Mouse (Mus musculus) liver, embryonic 16.5 days (tissue): ENCODE measurements around the gene Cxcl13. TPM values are rescaled to one million over a fixed set of nuclear protein-coding genes. Genes with fewer than 3 reads are reported as not detected.
"Not testable (repeated sequence)": the region's sequence is repeated elsewhere in the genome, so short reads cannot be mapped to it uniquely, and the experiment has no call there.

Experiments
- ATAC-seq: fragments of 200-750 bp; cut with Nextera tagmentation; 2 replicates; pipeline ENCODE4 v1.8.0; 2017; ENCODE audit warnings: low read depth, mild to moderate bottlenecking, moderate number of reproducible peaks, moderate library complexity
- H3K27ac ChIP-seq: fragments of 300-500 bp; sonication (generic); 2 replicates; pipeline ENCODE4 v1.5.1; 2014; ENCODE audit warnings: mild to moderate bottlenecking, low read length
- H3K27me3 ChIP-seq: fragments of 300-500 bp; sonication (generic); 2 replicates; pipeline ENCODE4 v1.6.1; 2014; ENCODE audit warnings: low read depth, low read length, mixed read lengths; ENCODE audit not compliant: control insufficient read depth, insufficient read depth
- H3K36me3 ChIP-seq: fragments of 300-500 bp; sonication (generic); 2 replicates; pipeline ENCODE4 v1.6.1; 2014; ENCODE audit warnings: mild to moderate bottlenecking; ENCODE audit not compliant: control insufficient read depth, insufficient read depth
- H3K4me1 ChIP-seq: fragments of 300-500 bp; sonication (generic); 2 replicates; pipeline ENCODE4 v1.6.1; 2014; ENCODE audit warnings: low read depth, low read length, mixed read lengths; ENCODE audit not compliant: control insufficient read depth
- H3K4me2 ChIP-seq: fragments of 300-500 bp; sonication (generic); 2 replicates; pipeline ENCODE4 v1.6.1; 2014; ENCODE audit warnings: low read depth, low read length, mixed read lengths
- H3K4me3 ChIP-seq: fragments of 300-500 bp; sonication (generic); 2 replicates; pipeline ENCODE4 v1.5.1; 2014; ENCODE audit warnings: low read depth, mild to moderate bottlenecking, low read length
- H3K9ac ChIP-seq: fragments of 300-500 bp; sonication (generic); 2 replicates; pipeline ENCODE4 v1.6.1; 2014; ENCODE audit warnings: low read depth, low read length
- H3K9me3 ChIP-seq: fragments of 300-500 bp; sonication (generic); replicated peaks from 2 replicates; pipeline ENCODE4 v1.6.1; 2016; ENCODE audit warnings: low read length; ENCODE audit not compliant: control insufficient read depth
- WGBS: fragments of 180-500 bp; shearing (Covaris S2); extraction: QIAGEN DNeasy Blood & Tissue Kit; methylation state at CpG from one replicate; pipeline ENCODE4 v1.1.7; 2014; ENCODE audit not compliant: insufficient replicate concordance; 5-methylcytosine and 5-hydroxymethylcytosine counted together
- polyA plus RNA-seq: library from polyadenylated mRNA; unstranded; fragments of >200 nt; fragmentation: Nextera tagmentation; extraction: Ambion mirVana; gene quantifications from 2 replicates; pipeline ENCODE4 v1.2.1, GENCODE M21; 2015

Cxcl13 gene
- polyA plus RNA-seq, 1 experiment from 2014 or later, result 0.17 TPM

DNA sequence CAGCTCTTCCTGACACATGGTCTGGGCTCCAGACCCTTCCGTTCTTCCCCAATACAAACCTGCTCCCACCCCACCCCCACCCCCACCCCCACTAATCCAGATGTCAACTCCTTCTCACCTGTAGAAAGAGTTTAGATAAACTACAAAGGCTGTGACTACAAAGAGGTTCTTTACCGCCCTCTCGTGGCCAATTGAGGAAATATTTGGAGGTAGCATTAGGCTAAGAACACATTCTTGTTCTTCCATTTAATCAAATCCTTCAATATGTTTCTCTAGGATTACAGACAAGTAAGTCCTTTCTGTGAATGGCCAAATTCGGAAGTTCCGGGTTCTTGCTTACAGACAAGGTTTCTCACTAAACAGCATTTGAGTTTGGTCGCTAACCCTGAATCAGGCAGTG lies 14.1 kb downstream of the Cxcl13 start:
- no peaks in the 10 kb centered on the region for H3K36me3 ChIP-seq
- no peaks in the 10 kb centered on the region for H3K9me3 ChIP-seq
- H3K4me2 ChIP-seq, result no peak overlapping the region
- H3K4me1 ChIP-seq, result no peaks in the 10 kb centered on the region
- no peaks in the 10 kb centered on the region for H3K27me3 ChIP-seq
- WGBS, result 26% methylated on average over 6 of the region's 6 CpGs
- H3K9ac ChIP-seq, result no peak overlapping the region
- H3K4me3 ChIP-seq, result no peak overlapping the region
- ATAC-seq, result no peak
- no peak overlapping the region for H3K27ac ChIP-seq

DNA sequence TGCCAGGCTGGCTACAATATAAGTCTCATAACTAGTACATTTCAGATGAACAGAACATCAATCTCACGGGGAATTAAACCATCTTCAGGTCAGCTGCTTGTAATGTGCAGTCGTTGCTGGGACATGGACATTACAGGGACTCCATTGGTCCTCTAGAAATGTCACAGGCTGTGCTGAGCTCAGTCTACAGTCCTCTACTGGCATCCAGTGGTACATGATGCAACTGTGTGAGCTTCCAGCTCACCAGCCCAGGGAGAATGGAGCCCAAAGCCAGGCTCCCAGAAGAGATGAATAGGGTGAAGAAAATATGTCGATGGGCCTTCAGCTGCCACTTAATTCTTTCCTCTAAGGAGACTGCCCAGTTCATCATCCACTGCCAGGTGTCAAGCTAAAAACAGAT lies 15.5 kb downstream of the Cxcl13 start:
- 70% methylated on average over 3 of the region's 3 CpGs for WGBS
- H3K4me3 ChIP-seq, result no peak overlapping the region
- no peak overlapping the region for H3K27ac ChIP-seq
- no peaks in the 10 kb centered on the region for H3K36me3 ChIP-seq
- no peak for ATAC-seq
- no peak overlapping the region for H3K9ac ChIP-seq
- H3K4me2 ChIP-seq, result no peak overlapping the region
- no peaks in the 10 kb centered on the region for H3K9me3 ChIP-seq
- H3K4me1 ChIP-seq, result no peaks in the 10 kb centered on the region
- H3K27me3 ChIP-seq, result no peaks in the 10 kb centered on the region

- not testable (repeated sequence) for H3K9ac ChIP-seq, H3K36me3 ChIP-seq, H3K27ac ChIP-seq, H3K27me3 ChIP-seq, ATAC-seq, H3K4me3 ChIP-seq, H3K4me2 ChIP-seq, H3K4me1 ChIP-seq, H3K9me3 ChIP-seq
- WGBS, result 25% methylated on average over 34 of the region's 34 CpGs
These were observed 17.1 kb downstream of the Cxcl13 start for GRCm38 (mm10) chr5:95973806-95974205.

- H3K4me1 ChIP-seq, result no peaks in the 10 kb centered on the region
- no peak overlapping the region for H3K27ac ChIP-seq
- WGBS, result 58% methylated on average over 1 of the region's 1 CpGs
- no peak overlapping the region for H3K4me3 ChIP-seq
- H3K4me2 ChIP-seq, result no peak overlapping the region
- H3K27me3 ChIP-seq, result no peaks in the 10 kb centered on the region
- no peak overlapping the region for H3K9ac ChIP-seq
- no peaks in the 10 kb centered on the region for H3K36me3 ChIP-seq
- H3K9me3 ChIP-seq, result no peaks in the 10 kb centered on the region
- ATAC-seq, result no peak
These were observed 19.5 kb downstream of the Cxcl13 start for GRCm38 (mm10) chr5:95976299-95976698.

GRCm38 (mm10) chr5:95983797-95984486 lies 27.2 kb downstream of the Cxcl13 start:
- no peak overlapping the region for H3K9ac ChIP-seq
- H3K36me3 ChIP-seq, result no peaks in the 10 kb centered on the region
- no peak for ATAC-seq
- H3K27ac ChIP-seq, result no peak overlapping the region
- H3K27me3 ChIP-seq, result no peaks in the 10 kb centered on the region
- no peaks in the 10 kb centered on the region for H3K9me3 ChIP-seq
- no peak overlapping the region for H3K4me3 ChIP-seq
- WGBS, result 48% methylated on average over 5 of the region's 5 CpGs
- H3K4me2 ChIP-seq, result no peak overlapping the region
- no peaks in the 10 kb centered on the region for H3K4me1 ChIP-seq

DNA sequence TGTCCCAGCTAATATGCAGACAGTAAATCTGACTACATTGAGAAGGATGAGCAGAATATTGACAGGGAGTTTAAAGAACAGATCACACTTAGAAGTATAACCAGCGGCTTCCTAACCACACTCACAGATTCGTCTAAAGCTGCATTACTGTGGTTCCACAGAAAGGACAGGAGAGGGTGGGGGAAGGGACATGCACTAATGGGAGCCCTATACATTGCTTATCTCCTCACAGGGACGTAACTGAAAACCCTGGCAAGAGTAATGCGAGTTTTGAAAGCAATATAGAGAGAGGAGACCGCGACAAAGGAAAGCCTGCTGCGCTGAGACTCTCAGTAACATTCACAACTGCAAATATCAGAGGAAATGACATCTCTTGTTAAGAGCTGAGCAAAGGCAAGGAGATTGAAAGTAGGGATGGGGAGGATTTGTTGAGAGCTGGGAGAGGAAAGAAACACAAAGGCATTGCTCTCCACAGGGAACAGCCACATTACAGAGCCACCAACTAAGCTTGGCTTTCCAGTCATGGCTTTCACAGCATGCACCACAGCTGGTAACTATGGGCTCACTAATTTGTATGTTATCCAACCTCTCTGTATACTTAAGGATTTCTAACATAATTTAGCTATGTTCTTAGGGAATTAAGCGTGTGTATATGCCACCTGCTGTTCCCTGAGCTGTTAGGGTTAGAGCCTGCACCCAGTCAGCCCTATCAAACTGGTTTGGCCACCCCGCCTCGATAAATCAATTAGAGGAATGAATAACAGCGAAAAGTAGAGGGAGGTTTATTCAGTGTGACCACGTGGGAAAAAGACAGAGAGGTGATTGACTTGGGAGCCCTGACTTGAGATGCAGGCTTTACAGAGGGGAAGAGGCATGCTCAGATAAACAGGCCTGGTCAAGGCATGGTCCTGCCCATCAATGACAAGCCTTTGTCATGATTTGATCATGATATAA lies 34.9 kb downstream of the Cxcl13 start:
- 19% methylated on average over 12 of the region's 12 CpGs for WGBS
- ATAC-seq, result no peak
- no peak overlapping the region for H3K27ac ChIP-seq

GRCm38 (mm10) chr5:95997276-95997675 lies 40.5 kb downstream of the Cxcl13 start:
- Histone ChIP-seq H3K4me3 (no peak overlapping the region), H3K36me3 (no peaks in the 10 kb centered on the region), H3K9ac (no peak overlapping the region), H3K27me3 (no peaks in the 10 kb centered on the region), H3K4me2 (no peak overlapping the region), H3K4me1 (no peaks in the 10 kb centered on the region), H3K9me3 (no peaks in the 10 kb centered on the region), H3K27ac (no peak overlapping the region)
- 50% methylated on average over 3 of the region's 3 CpGs for WGBS
- no peak for ATAC-seq

More for the DNA sequence above, 34.9 kb downstream of the Cxcl13 start:
- Histone ChIP-seq H3K4me3 (no peak overlapping the region), H3K9me3 (no peaks in the 10 kb centered on the region), H3K4me2 (no peak overlapping the region), H3K9ac (no peak overlapping the region), H3K27me3 (no peaks in the 10 kb centered on the region), H3K36me3 (no peaks in the 10 kb centered on the region), H3K4me1 (no peaks in the 10 kb centered on the region)

DNA sequence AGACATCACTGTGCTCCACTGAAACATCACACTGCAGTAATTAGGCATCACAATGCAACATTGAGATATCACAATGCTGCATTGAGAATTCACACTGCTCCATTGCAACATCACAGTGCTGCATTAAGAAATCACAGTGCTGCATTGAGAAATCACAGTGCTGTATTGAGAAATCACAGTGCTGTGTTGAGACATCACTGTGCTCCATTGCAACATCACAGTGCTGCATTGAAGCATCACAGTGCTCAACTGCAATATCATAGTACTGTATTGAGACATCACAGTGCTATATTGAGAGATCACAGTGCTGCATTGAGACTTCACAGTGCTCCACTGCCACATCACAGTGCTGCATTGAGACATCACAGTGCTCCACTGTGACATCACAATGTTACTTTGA lies 46.6 kb downstream of the Cxcl13 start:
- H3K9me3 ChIP-seq, result no peaks in the 10 kb centered on the region
- no peaks in the 10 kb centered on the region for H3K27me3 ChIP-seq
- H3K4me2 ChIP-seq, result no peak overlapping the region
- no peak overlapping the region for H3K9ac ChIP-seq
- no peak overlapping the region for H3K4me3 ChIP-seq
- peak; percentile 45; the same call in 1 of the 2 replicates for ATAC-seq
- no peaks in the 10 kb centered on the region for H3K4me1 ChIP-seq
- H3K36me3 ChIP-seq, result no peaks in the 10 kb centered on the region
- no peak overlapping the region for H3K27ac ChIP-seq

DNA sequence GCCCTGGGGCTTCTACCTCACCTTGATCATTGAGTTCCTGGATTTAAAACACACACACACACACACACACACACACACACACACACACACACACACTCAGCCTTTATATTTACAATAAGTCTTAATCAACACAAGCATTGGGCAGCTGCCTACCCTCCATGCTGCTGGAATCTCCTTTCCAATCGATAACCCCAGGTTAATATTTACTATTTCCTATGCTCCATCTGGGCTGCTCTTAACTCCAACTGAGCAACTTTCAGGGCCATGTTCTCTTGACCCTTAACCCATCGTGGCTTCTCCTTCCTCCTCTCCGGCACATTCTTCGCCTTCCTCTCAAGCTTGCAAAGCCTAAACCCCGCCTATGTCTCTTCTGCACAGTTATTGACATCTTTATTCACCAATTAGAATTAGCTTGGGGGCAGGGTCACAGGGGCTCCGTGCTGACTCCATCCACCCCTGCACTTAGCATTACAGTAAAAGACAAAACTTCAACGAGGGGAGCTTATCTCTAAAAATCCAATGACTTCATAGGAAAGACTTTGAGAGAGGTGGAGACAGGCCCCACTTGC lies 51.6 kb downstream of the Cxcl13 start:
- peak; percentile 82 for ATAC-seq
- Histone ChIP-seq H3K36me3 (no peaks in the 10 kb centered on the region), H3K27ac (no peak overlapping the region), H3K9ac (no peak overlapping the region), H3K27me3 (no peaks in the 10 kb centered on the region), H3K4me1 (no peaks in the 10 kb centered on the region), H3K9me3 (no peaks in the 10 kb centered on the region), H3K4me2 (no peak overlapping the region), H3K4me3 (no peak overlapping the region)
- WGBS, result 26% methylated on average over 7 of the region's 7 CpGs
